Mouse (Mus musculus) urinary bladder, postnatal 4 days (tissue): ENCODE results near the gene Ppm1m.

ENCODE experiments used
- DNase-seq, 2 experiments: peaks; one replicate each; pipeline ENCODE4 v3.0.0; 2021 to 2022; ENCODE audit warnings: low spot score in 2 of 2

Ppm1m gene

DNA sequence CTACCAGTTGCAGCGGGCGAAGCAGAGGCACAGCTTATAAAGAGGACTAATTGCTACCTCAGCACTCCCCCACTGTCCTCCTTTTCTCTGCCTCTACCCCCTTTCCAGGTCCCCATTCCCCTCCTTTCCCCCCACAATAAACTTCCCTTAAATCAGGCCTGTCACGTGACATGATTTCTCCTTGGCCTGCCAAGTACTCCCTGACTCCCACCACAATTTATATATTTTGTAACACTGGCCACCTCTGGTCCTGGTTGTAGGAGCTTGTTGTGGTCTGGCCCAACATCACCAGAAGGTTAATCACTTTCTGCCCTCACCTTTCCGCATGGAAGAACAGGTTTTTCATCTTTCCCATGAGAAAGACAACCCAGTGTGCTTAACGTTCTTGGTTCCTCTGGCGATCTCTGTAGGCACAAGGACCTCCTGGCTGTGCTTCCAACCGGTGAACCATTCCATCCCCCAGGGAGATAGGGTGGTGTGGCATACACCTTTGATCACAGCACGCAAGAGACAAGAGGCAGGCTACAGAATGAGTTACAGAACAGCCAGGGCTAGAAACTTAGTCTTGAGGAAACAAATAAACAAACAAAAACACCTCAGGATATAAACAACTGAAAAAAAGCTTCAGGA is 21.5 kb upstream of the Ppm1m start:
- no peak for DNase-seq

DNA sequence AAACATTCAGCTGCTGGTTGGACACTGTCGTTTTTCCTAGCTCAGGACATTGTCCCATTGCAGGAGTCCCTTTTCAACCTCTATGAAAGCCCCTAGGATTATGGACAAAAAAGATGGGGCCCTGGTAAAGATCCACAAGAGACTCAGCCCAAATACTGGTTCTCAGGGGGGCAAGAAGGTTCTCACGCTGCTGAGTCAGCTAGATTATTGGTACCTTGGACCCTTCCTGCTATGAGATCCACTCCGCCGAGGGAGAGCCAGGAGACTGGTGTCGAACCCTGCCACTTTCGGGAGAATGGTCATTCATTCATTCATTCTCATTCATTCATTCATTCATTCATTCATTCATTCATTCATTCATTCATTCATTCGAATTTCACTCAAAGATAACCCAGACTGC is 17.4 kb upstream of the Ppm1m start:
- DNase-seq = no peak

DNA sequence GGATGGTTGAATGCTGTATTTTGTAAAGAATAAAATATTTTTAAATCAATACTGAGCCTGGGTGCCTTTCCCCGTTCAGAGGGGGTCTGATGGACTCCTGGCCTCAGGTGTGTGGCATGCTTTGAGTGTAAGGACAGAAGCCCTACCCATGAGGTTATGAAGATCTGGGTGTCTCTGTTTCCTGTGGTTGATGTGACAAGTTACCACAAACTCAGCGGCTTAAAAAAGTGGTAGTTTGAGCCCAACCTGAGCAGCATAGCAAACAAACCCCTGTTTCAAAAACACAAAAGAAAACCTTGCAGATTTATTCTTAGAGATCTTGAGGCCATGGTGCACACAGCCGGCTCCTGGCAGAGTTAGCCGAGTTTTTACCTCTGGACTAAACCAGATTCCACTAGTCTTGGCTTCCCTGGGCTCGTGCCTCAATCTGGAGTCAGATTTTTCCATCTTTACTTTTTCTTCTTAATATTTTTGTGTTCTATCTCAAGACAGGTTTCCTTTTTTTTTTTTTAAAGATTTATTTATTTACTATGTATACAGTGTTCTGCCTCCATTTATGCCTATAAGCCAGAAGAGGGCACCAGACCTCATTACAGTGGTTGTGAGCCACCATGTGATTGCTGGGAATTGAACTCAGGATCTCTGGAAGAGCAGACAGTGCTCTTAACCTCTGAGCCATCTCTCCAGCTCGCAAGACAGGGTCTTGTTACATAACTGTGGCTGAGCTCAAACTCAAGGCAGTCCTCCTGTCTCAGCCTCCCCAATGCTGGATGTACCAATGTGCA is 16.0 kb upstream of the Ppm1m start:
- DNase-seq = no peak

DNA sequence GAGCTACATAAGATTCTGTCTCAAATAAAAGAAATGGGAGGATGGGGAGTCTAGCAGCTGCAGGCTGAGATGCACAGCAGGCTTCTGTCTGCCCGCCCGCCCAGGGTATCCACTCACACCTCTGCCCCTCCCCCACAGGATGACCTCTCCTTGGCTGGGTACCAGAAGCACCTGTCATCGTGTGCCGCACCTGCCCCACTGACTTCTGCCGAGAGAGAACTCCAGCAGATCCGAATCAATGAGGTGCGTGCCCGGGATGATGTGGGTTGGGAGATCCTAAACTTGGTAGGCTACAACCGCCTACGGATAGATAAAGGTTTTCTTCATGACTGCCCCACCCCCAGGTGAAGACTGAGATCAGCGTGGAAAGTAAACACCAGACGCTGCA is 13.0 kb upstream of the Ppm1m start:
- DNase-seq = no peak

DNA sequence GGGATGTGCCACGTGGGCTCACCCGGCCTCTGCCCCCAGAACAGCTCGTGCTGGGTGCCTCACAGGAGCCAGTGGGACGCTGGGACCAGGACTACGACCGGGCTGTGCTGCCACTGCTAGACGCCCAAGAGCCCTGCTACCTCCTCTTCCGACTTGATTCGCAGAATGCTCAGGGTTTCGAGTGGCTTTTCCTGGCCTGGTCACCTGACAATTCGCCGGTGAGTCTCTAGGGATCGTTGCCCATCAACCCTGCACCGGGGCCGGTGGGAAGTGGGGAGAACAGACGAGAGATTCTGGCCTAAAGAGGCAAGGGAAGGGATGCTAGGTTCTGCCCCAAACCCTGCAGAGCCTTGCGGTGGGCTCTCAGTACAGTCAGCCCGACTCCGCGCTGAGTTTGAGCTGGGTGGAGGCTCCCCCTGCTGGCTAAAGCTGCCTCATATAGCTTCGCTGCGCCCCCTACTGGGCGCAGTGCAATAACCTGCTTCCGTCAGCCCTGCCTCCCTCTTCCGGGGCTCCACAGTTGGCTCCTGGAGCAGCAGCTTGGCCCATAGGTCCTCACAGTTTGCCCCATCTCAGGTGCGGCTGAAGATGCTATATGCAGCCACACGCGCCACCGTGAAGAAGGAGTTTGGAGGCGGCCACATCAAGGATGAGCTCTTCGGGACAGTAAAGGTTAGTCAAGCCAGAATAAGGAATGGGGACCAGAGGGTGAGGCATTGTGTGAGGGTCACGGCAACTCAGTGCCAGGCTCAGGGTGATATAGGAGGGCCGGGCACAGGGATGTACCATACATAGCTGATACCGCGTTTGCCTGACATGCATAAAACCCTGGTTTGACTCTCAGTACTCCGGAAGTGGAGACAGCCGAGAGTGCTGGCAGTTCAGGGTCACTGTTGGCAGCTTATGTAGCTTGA is 12.4 kb upstream of the Ppm1m start:
- peak; percentile 78 to 86 for DNase-seq

DNA sequence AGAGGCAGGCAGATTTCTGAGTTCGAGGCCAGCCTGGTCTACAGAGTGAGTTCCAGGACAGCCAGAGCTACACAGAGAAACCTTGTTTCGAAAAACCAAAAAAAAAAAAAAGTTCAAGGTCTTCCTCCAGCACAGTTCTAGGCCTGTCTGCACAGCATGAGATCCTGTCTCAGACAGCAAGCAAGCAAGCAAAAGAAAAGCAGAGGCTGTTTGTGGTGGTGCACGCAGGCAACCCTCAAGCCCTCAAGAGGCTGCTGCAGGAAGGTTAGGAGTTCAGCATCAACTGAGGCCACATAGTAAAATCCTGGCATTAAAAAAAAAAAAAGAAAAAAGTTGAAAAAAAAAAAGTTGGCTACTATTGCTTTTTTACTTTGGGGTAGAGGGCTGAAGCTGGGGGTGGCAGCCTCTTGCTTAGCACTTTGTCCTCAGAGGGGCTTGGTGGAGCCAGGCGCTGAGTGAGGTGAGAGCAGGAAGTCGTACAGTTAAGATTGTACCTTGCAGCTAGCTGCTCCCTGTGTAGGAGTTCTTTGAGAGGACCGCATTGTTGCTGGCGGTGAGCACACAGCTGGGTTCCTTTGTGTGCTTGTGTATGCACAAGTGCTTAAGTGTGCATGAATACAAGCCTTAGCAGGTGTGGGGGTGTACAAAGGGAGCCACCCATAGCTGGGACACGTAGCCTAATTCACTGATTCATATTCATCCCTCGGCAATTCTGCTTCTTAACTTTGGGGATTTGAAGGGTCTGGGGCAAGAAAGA is 11.5 kb upstream of the Ppm1m start:
- no peak for DNase-seq

DNA sequence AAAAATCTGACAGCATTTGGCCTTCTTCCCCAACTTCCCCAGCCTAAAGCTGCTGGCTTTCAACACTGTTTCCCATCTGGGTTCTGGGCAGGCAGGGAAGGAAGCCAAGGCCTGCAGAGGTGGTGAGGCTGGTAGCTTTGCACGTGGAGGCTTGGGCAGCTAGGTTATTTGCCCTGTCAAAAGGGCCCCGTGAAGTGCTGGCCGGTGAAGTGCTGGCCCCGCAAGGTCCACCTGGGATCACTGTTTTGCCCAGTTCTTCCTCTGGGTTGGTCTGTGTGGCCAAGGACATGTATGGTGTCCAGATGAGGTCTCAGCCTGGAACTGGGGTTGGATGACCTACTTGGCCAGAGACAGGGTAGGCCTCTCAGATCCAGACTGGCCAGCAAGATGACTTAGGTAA is 10.4 kb upstream of the Ppm1m start:
- no peak for DNase-seq

DNA sequence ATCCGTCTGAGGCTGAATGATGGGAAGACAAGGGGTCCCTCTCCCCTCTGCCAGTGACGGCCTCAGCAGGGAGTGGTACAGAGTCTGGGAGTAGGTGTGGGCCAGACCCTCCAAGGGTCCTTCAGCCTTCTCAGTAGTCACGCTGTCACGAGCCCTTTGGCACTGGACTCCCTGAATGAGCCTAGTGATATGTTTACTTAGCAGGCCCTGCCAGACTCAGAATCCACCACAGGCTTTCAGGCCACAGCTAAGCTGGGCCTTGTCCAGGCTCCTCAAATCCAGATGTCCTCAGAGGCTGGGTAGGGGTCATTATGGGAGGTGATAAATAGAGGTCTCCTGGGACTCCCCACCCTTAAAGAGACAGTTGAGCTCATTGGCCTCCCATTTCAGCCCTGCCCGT is 8.6 kb upstream of the Ppm1m start:
- no peak for DNase-seq

DNA sequence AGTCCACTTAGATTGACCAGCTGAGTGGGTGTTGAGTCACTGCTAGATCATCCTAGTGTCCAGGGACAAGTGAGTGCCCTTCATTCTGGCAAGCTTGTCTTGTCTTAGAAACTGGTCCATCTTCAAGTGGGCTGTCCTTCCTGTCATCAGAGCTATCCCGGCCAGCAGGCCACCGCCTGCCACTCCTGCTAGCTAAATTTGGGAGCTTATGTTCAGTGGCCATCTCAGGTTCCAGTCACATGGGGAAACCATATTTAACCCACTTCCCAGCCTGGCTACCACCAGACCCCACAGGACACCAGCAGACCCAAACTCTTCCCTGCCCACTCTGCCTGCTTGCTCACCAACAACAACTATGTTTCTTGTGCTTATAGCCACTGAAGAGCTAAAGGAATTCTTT is 7.0 kb upstream of the Ppm1m start:
- no peak for DNase-seq

DNA sequence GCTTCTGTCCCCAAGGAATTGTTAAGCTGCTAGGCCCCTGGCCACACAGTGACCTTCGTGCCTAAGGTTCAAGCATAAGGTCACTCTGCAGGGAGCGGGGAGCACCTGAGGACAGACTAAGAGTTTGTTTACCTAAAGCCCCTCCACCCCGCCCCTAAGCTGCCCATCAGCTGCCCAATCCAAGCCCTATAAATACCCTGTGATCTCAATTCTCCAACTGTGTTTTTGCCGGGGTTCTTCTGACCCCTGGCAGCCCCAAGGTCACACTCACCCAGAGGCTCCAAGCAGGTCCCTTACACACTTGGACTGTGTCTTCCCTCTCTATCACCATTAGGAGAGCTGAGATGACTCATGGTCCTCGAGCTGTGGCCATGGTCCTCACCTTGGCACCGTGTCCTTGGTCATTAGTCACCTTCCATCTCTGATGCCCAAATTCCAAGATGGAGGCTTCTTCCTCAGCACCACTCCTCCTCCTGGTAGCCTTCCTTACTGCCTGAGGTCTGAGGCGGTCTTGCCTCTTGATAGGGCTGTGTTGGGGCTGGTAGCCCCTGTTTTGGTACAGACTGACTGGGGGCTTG is 6.3 kb upstream of the Ppm1m start:
- no peak for DNase-seq

DNA sequence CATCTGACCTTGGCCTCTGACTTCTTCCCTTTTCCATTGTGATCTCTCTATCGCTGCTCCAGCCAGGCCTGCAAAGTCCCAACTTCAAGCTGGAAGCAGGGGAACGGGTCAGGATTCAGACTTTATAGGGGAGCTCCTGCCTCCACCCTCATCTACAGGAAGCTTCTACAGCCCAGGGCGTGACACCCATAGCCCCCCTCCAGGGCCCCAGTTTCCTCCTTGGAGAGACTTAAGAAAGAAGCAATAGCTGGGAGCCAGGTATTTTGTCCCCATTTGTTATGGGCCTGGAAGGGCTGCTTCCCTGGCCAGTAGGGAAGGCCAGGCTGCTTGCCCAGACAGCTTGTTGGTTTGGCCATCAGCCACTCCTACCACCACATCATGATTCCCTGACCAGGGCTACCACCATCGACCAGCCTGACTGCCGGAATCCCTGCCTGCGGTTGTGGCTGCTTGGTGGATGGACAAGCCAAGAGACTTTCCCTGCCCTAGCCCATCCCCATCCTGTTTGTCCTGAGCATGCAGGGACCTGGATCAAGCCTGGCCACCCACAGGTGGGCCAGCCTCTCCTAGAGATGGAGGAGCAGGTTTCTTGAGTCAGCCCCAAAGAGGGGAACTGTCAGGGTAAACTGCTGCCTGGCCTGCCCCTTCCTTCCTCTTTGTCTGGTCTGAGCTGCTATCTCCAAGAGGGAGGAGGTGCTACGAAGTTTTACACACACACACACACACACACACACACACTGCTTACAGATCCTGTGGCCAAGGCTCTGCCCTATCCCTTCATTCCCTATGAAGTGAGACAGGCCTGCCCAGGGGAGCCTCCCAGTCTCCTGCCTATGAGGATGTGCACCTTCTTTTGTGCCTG is 4.7 kb upstream of the Ppm1m start:
- no peak for DNase-seq

DNA sequence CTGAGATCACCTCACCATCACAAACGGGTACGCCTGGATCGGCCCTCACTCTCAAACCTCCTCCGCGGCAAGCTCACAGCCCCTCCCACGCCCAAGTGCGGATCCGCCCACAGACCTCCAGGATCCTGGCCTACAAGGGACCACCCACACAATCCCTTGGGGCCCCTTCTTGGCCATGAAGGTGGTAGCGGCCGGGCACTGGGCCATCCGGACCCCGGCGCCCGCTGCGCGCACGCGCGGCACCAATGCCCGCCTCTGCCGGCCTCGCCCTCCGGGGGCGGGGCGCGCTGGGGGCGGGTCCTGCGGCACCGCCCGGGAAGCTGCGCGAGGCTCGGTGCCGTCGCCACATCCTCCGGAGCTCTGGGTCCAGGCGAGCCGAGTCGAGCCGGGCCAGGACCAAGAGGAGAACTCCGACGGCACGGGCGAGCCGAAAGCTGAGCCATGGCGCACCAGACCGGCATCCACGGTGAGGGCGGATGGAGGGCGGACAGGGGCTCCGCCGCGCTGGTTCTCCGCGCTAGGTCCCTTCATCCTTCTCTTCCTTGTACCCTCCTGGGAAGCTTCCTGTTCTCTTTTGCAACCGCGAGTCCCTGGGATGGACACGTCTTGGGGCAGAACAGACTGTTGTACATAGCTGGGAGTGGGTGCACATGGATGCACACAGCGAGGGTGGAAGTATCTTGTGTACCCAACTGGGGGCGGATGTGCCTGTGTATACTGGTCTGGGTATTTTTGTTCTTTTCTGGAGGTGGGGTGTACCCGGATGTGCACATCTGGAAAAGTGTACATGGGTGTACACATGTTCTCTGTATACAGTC is 3.5 kb upstream of the Ppm1m start, which contains the start of gene Twf2:
Gene Twf2, plus strand, starts transcription at position 290 of the 818 bp plus-strand sequence.
- peak; percentile 90 to 95 for DNase-seq

DNA sequence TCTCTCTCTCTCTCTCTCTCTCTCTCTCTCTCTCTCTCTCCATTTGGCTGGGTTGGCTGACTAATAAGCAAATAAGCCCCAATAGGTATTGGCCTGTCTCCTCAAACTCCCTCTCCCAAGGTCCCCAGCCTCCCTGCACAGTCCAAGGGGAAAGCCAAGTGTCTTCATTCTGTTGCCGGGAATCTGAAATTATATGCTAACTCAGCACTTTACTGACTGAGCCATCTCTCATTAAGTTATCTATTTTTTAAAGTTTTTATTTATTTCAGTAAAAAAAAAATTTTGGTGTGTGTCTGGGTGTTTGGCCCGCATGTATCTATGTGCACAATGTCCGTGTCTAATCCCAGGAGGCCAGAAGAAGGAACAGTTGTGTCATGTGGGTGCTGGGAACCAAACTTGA is 2.3 kb upstream of the Ppm1m start:
- DNase-seq = no peak

DNA sequence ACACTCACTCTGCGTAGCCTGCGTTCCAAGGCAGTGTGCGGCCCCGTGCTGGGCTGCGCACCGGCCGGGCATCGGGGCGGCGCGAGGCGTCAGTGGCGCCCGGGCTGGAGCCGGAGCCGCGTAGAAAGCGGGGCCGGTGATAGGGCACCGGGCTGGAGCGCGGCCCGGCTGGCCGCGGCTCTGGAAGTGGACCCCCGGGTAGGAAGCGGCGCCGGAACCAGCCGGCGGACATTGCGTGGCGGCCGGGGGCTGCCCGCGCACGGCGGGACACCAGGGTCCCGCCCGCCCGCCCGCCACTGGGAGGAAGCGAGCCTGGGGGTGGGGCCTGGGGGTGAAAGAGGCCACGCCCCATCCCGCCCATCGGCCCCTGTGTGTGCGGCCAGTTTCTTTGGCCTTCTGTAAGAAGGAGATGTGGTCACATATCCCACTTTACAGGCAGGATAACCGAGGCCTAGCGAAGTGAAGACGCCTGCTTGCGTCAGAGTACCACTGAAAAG is 536 bp downstream of the Ppm1m start:
- DNase-seq = peak; percentile 66 to 76

DNA sequence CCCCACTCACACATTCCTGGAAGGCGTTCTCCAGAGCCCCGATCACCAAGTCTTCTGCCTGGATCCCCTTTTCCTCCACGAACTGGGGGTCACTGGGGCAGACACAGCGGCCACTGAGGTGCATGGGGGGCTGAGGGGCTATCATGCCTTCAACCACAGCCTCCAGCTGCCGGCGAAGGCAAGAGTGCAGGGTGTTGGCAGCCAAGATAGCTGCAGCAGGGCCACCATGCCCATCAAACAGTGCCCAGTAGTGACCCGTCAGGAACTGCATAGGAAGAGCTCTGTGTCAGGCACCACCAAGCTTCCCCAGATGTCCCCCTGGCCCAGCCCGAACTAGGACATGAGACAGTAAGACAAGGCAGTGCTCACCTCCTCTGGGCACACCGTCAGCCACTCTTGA is 1.8 kb downstream of the Ppm1m start:
- DNase-seq = no peak

DNA sequence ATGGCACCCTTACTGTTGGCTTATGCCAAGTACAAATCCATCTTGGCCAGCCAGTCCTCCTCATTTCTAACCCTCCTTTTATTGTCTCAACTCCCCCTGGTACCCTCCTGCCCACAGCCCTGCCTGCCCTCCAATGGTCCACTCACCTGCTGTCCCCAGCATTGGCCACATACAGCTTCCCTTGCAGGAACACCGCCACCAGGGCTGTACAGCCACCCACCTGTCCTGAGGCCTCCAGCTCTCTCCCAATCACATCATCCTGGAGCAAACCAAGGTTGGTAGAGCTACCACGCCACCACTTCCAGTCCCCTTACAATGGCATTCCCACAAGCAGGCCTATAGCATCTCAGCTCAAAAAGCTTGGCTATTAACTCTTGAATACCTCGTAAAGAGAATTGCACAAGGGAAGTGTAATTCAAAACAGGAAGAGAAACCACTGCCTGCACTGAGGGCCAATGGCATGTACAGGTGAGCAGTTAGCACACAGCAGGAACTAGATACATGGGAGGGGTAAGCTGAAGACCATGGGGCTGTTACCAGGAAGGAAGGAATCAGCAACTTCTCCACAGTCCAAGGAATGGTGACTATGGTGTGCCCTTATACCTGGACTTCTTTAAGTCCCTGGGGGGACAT is 2.3 kb downstream of the Ppm1m start:
- DNase-seq = no peak

DNA sequence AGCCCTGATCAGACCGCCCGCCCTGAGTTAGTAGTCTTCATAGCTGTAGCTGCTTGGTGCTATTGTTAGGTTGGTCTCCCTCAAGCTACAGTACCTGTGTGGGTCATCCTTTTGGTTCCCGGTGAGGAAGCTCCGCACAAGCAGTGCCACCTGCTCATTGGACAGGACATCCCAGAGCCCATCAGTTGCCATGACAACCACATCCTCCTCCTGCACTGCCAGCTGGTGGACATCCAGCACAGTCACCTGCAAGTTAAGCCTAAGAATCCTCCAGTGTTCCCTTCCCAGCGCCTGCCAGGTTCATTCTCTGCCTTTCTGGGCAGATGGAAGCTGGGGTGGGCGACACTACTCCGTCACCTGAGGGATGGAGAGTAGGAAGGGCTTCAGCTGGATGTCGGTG is 3.9 kb downstream of the Ppm1m start:
- no peak for DNase-seq

DNA sequence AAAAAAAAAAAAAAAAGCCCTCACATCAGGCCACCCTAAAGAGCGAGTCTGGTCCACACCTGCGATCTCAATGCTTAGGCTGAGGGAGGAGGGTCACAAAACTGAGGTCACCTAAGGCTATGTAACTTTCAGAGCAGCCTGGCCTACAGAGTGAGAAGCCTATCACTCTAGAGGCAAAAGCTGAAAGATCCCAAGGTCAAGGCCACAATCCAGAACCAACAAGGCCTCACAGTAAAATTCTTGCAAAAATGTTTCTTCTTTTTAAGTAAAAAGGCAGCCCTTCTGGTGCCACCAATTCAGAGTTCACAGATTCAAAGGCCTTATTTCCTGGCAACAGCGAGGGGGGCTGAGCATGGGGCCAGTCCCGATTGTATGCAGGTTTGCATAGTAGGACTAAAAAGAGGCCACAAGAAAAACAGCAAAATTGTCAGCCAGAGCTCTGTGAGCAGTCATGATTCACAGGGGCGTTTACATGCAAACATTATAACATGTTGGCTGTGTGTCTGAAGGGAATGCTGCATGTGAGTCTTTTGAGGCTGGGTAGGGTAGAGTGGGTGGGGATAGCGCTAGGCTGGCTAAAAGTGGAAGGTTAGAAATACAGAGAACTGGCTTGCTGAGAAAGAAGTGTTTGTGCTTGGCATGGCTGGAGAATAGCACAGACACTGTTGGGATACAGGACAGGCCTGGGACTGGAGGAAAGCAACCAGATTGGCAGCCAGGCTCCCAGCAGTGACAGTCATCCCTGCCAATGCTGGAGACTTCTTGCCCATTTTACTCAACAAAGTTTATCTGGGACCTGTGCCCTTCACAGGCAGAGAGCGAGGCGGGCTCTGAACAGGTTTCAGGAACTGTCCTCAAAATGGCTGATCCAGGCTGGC is 5.4 kb downstream of the Ppm1m start:
- DNase-seq = no peak
